Mouse (Mus musculus) lung, adult 18-20 months (tissue): Measurements from ENCODE around the gene Rps6kb2.

Source experiments
- DNase-seq, 2 experiments: peaks; one replicate each; pipeline ENCODE4 v3.0.0; 2022; ENCODE audit warnings: mixed read lengths in 2 of 2

Gene Rps6kb2

DNA sequence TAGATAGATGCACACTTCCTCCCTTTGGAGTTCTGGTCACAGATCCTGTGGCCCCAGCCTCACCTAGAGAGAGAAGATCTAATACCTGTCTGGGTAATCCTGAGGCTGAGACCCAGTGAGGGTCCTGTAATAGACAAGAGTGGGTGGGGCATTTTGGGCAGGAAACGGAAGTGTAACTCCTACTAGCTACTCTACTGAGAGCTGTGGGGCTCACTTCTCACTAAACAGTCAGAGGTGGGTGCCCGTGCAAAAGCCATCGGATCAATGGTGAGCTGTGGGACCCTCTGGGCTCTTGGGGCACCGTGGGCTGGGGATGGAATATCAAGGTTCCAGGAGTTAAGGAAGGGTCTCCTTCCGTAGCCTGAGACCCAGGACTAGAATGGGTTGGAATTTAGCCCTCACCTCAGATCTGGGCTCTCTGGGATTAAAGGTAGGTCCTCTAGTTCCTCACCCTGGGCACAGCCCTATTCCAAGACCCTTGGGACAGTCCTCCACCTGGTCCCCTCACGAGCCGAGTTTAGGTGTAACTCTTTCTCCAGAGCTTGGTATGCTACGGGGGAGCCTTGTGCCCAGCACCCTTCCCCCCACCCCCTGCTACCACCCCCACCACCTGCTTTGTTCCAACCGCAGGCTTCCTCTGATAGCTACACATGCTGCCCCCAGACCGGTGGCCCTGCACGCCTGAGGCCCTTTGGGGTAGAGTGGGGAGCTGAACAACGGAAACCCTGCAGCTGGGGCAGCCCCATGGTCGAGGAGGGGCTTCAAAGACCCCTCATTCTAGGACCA, 8.5 kb downstream of the Rps6kb2 start:
- peak in 1 of 2 experiments; percentile 27 for DNase-seq

DNA sequence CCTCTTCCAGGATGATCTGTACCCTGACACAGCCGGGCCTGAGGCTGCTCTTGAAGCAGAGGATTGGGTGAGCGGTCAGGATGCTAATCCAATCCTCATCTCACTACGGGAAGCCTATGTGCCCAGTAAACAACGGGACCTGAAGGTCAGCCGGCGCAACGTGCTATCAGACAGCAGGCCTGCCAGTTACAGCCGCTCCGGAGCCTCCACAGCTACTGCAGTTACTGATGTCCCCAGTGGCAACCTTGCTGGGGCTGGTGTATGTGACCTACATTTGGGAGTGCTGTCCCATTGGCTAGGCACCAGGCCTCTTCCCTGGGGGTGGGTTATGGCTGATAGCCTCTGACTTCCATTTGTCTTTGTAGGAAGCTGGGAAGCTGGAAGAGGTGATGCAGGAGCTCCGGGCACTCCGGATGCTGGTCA, 9.9 kb downstream of the Rps6kb2 start, which contains the start of gene Ptprcap:
TSS of gene Ptprcap (plus strand) at position 373 of the 423 bp plus-strand sequence.
- no peak for DNase-seq

DNA sequence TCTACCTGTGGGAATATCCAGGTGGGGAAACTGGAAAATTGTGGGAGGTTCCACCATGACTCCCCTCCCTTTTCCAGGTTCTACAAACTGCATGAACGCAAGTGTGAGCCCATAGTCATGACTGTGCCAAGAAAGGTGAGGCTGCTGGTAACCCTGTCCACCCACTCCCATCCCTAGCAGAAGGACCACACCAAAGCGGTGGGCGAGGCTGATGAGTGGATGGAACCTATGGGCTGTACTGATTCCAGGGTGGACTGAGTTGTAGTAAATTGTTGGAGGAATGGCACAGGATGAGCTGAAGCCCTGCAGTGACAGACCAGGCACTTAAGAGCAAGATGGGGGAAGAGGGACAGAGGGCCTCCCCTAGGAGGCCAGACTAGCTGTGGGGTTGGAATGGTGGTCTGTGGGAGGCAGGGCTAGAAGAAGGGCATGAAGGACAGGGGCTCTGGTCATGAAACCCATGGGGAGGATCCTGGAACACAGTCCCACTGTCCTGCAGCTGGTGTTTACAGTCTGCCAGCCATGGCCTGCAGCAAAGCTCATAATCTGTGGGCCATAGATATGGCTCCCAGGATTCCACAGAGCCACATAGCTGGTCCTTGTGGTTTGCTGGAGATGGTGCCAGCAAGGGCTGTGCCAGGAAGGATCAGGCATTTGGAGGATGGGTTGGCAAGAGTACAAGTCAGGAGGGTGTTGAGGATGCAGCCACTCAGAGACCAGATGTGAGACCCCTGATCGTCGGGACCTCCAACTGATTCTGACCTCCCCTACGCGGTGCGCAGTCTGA, 10.5 kb downstream of the Rps6kb2 start:
- no peak for DNase-seq

DNA sequence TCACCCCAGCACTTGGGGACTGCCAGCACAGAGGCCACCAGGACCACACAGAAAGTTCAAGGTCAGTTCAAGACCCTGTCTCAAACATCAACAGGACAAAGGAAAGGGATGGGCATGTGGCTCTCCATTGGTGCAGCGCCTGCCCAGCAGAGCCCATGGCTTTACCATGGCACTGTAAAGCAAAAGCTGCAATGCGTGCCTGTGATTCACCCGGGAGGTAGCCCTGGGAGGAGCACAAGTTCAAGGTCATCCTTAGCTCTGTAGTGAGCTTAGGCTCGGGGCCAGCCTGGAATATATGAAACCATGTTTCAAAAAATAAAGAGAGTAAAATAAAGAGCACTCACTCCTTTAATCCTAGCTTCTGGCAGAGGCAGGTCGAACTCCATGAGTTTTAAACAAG, 11.3 kb downstream of the Rps6kb2 start:
- DNase-seq, result no peak

- no peak for DNase-seq
Measured at GRCm38 (mm10) chr19:4151488-4151860, 11.7 kb downstream of the Rps6kb2 start.

DNA sequence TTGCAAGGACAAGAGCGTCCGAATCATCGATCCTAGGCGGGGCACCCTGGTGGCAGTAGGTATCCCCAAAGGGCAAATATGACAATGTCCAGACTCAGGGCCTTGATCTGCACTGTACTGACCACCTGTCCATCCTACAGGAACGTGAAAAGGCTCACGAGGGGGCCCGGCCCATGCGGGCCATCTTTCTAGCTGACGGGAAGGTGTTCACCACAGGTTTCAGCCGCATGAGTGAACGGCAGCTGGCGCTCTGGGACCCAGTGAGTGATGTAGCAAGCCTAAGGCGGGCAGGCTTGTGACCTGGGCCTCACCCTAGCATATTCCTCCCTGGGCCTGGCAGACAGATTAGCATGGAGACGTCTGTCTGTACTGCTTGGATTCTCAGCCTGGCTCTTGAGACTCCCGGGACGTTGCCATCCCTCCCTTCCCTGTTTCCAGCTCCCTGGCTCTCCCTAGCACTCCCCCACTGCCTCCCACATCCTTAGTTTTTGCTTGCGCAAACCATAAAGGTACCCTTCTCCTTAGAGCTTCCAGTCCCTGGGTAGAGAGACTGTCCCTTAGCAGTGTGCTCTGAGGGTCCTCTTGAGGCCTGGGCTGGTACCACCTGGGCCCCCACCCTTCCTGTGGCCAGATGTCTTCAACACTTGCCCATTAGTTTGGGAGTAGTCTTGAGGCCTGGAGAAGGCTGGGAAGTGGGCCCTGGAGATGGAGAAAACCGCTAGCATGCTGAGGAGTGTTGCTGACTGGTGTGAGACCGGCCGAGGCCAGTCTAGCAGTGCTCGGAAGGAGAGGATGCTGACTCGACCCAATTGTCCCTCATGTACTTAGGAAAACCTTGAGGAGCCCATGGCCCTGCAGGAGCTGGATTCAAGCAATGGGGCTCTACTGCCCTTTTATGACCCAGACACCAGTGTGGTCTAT, 12.3 kb downstream of the Rps6kb2 start:
- no peak for DNase-seq

DNA sequence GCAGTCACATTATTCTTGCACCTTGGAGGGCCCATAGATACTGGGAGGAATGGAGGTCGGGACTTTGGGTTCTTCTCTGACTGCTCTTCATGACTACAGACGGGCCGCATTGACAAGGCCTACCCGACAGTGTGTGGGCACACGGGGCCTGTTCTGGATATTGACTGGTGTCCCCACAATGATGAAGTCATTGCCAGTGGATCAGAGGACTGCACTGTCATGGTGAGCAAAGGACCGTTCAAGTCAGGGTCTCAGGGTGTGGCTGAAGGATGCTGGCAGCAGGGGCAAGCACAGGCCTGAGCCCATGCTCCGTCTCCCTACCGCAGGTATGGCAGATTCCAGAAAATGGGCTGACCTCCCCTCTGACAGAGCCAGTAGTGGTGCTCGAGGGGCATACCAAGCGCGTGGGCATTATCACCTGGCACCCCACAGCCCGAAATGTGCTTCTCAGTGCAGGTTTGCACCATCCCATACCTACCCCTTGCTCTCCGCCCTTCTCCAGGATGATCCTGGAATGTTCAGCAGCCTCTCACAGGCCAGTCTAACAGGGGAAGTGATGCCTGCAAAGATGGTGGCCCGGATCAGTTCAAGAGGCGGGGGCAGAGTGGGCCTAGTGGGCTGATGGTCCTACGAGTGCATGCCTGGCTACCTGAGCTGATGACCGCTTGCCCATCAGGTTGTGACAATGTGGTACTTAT, 13.2 kb downstream of the Rps6kb2 start:
- DNase-seq, result no peak

DNA sequence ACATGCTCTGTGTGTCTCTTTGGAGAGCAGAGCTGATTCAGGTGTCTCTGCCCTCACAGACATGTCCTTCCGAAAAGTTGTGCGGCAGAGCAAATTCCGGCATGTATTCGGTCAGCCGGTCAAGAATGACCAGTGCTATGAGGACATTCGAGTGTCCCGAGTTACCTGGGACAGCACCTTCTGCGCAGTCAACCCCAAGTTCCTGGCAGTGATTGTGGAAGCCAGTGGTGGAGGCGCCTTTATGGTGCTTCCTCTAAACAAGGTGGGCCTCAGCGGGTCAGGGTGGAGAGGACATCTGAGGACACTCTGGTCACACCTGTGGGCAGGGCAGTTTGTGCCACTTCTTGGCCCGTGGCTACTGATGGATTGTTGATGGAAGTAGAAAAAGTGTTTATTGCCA, 13.9 kb downstream of the Rps6kb2 start:
- no peak for DNase-seq

GRCm38 (mm10) chr19:4148819-4149218, 14.3 kb downstream of the Rps6kb2 start:
- DNase-seq, result no peak

- peak; percentile 97 to 98 for DNase-seq
Measured at GRCm38 (mm10) chr19:4148491-4148806, 14.7 kb downstream of the Rps6kb2 start, which contains the start of gene Coro1b. TSS of gene Coro1b (plus strand) at chr19:4148619.

DNA sequence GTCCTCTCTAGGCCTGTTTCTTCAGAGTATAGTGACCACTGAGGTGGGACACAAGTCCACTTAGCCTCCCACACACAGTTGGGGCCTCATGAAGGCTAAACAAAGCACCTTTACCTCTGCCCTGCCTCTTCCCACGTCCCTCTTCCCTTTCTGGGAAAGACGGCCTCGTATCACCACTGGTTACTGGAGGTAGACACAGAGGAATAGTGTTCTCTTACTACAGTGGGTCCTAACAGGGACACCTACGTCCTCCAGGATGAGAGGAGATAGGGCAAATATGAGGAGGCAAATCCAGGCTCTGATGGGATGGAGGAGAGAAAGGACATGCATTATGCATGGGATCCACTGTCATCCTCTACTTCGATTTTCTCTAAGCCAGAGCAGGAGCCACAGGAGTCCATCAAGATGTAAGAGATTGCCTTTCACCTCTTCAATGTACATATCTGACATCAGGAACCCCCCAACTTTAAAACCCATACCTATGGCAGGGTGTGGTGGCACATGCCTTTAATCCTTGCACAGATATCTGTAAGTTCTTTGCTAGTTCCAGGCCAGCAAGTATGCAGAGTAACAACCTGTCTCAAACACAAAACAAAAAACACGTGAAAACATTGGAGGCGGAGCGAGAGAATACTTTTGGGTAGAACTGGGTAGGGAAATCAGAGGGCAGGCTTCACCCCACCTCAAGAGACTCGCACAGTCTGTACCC, 15.2 kb downstream of the Rps6kb2 start:
- no peak for DNase-seq

GRCm38 (mm10) chr19:4147022-4147405, 16.1 kb downstream of the Rps6kb2 start:
- no peak for DNase-seq

GRCm38 (mm10) chr19:4146366-4147021, 16.7 kb downstream of the Rps6kb2 start:
- no peak for DNase-seq

- no peak for DNase-seq
Measured at GRCm38 (mm10) chr19:4145936-4146335, 17.2 kb downstream of the Rps6kb2 start.

DNA sequence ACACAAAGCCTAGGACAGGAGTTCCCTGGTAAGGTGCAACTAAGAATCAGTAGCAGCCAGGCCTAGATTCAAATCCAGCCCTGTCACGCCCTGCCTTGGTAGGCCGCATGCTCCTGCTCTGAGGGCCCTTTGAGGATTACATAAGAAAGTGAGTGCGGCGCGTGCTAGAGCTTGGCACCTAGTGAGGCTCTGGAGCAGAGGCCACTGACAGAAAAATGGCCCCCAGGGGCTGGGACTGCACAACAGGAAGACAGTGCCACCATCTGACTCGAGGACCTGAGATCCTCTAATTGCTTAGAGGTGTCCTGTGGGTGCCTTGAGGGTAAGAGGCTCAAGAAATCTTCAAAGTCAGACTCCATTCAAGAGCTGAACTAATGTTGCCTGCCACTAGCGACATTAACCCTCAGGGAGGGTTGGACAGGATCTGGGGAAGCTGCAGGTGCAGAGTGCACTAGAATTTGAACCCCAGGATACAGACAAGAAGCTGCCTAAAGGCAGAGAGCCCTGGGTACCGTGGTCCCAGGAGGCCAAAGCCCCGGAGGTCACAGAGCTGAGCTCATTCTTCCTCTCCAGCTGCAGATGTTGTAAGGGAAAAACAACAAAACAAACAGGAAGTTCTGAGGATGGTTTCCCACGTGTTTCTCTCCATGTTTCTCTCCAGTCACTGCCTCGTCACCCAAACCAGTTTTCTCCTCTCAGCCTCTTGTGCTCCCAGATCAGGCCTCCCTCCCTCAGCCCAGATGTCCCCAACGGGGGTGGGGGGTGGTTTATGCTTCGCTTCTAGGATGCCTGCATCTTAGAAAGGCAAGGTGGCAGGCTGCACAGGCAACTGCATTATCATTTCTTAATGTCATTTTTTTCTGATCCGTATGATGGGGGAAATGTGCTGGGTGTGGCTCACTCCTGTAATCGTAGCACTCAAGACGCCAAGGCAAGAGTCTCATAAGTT, 18.3 kb downstream of the Rps6kb2 start:
- no peak for DNase-seq

DNA sequence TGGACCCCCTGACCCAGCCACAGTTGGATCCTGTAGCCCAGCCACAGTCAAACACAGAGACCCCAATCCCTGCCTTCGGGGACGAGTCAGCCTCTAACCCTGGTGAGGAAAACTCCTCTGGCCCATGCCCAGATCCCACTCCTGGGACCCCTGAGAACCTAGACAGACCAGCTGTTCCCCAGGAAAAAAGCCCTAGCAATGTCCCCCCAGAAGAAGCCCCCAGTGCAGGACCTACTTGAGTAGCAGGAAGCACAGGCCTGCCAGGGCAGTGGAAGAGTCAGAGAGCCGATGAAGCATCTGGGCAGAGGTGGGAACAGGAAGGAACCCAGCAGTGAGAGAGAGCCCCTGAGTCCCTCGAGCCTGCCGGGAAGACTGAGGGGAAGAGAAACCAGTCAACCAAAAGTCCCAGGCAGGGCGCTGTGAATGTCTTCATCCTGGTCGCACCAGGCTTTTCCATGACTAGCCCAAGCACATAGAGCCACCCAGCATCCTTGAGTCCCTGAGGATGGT, 19.3 kb downstream of the Rps6kb2 start, which contains the start of gene Cabp4:
TSS of gene Cabp4 (minus strand) at position 275 of the 510 bp plus-strand sequence.
- no peak for DNase-seq

- DNase-seq, result no peak
Measured at GRCm38 (mm10) chr19:4142416-4143173, 20.6 kb downstream of the Rps6kb2 start.

DNA sequence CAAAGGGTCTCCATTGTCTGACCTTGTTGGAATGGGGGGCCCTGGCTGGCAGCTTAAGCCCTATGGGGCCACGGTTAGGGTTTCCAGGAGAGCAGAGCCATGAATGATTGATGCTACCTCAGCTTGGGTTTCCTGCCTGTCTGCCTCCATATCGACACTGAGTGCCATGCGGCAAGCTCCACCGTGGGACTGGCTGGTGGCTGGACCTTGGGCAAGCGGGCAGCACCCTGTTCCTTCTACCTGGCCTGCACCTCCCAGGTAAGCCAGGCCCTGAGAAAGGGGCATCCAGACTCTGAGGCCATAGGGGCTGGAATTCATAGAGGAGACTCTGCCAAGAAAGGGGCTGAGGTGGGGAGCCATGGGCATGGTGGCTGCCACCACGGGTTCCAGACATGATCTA, 23.0 kb downstream of the Rps6kb2 start:
- no peak for DNase-seq

- no peak for DNase-seq
Measured at GRCm38 (mm10) chr19:4139446-4139845, 23.7 kb downstream of the Rps6kb2 start, which contains the start of gene Gpr152. TSS of gene Gpr152 (plus strand) at chr19:4139787.
